Mouse (Mus musculus): Measurements from ENCODE around the gene Slc25a36. TPM values are rescaled to one million over a fixed set of nuclear protein-coding genes. Genes with fewer than 3 reads are reported as not detected.

Slc25a36 gene
- polyA plus RNA-seq, 1 experiment from 2014 or later = 57.4 TPM

DNA sequence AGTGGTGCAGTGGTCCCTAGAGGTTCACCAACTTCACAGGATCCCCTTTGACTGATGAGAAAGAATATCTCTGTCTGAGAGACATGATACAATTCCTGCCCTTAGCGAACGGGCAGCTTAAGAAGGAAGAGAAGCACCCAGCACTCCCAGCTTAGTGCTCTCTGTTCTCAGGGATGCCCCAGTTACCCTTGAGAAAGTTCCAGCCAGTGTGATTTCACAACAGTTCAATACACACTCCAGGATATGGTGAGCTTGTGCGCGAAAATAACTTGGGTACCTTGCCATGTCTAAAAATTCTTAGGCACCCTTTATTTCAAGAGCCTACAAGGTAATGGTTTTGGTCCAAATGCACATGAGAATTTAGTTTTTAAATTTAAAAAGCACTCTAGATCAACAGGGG is 24.9 kb upstream of the Slc25a36 start:
- Histone ChIP-seq H3K27me3 (ENCODE audit: insufficient read depth, poor library complexity, severe bottlenecking) (no peaks in the 10 kb centered on the region), H3K36me3 (no peaks in the 10 kb centered on the region), H3K27ac (no peak overlapping the region), H3K4me3 (no peak overlapping the region), H3K4me1 (peaks cover 13% of the 10 kb centered on the region), H3K9me3 (no peaks in the 10 kb centered on the region)
- WGBS = 86% methylated on average over 4 of the region's 4 CpGs
- DNase-seq (ENCODE audit: low spot score) = no peak

GRCm38 (mm10) chr9:97133178-97133577 is 22.2 kb upstream of the Slc25a36 start:
- WGBS = 47% methylated on average over 8 of the region's 8 CpGs
- Histone ChIP-seq H3K36me3 (no peaks in the 10 kb centered on the region), H3K9me3 (no peaks in the 10 kb centered on the region), H3K27me3 (ENCODE audit: insufficient read depth, poor library complexity, severe bottlenecking) (no peaks in the 10 kb centered on the region), H3K4me3 (no peak overlapping the region), H3K4me1 (peaks cover 5% of the 10 kb centered on the region; the same call in 1 of the 2 replicates), H3K27ac (no peak overlapping the region)
- DNase-seq (ENCODE audit: low spot score) = no peak

GRCm38 (mm10) chr9:97130001-97130400 is 19.0 kb upstream of the Slc25a36 start:
- WGBS = 84% methylated on average over 5 of the region's 5 CpGs
- DNase-seq (ENCODE audit: low spot score) = no peak
- Histone ChIP-seq H3K9me3 (no peaks in the 10 kb centered on the region; the same call in 1 of the 2 replicates), H3K4me1 (peaks cover 5% of the 10 kb centered on the region; the same call in 1 of the 2 replicates), H3K27ac (no peak overlapping the region), H3K4me3 (no peak overlapping the region), H3K36me3 (no peaks in the 10 kb centered on the region), H3K27me3 (ENCODE audit: insufficient read depth, poor library complexity, severe bottlenecking) (no peaks in the 10 kb centered on the region)

DNA sequence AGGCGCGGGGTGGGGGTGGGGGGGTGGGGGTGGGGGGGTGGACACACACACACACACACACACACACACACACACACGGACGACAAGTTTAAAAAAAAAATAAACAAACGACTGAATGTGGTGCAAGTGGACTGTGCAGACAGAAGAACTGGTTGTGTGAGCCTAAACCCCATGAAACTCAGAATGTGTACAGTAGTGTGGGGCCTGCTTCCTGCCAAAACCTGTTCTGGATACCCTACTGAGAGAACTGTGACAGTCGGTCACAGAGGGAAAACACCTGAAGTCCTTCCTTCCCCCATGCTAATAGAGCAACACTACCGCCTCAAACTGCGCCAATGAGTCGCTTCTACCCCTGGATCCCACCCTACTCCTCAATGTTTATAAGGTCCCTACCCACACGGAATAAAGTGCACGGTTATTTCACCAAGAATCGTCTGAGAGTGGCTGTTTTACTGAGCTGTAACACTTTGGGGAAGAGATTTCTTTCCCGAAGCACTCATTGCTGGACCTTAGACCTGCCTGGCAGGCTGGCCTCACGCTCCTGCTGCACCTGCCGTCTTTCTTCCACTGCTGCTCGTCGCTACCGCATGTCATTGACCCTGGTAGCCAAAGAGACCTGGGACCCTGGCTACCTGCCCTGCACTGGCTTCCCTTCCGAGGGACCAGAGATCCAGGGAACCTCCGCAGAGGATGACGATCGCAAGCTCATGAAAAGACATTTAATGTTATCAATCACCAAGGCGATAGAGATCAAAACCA is 13.2 kb upstream of the Slc25a36 start:
- Histone ChIP-seq H3K4me1 (no peaks in the 10 kb centered on the region), H3K36me3 (no peaks in the 10 kb centered on the region), H3K27me3 (ENCODE audit: insufficient read depth, poor library complexity, severe bottlenecking) (no peaks in the 10 kb centered on the region), H3K4me3 (no peak overlapping the region), H3K9me3 (no peaks in the 10 kb centered on the region; the same call in 1 of the 2 replicates), H3K27ac (no peak overlapping the region)
- no peak for DNase-seq (ENCODE audit: low spot score)
- WGBS = 59% methylated on average over 23 of the region's 23 CpGs

- H3K4me1 ChIP-seq = no peaks in the 10 kb centered on the region
- no peak overlapping the region for H3K27ac ChIP-seq
- H3K36me3 ChIP-seq = no peaks in the 10 kb centered on the region
- no peak overlapping the region for H3K4me3 ChIP-seq
- no peak for DNase-seq (ENCODE audit: low spot score)
- H3K9me3 ChIP-seq = no peaks in the 10 kb centered on the region
- H3K27me3 ChIP-seq (ENCODE audit: insufficient read depth, poor library complexity, severe bottlenecking) = no peaks in the 10 kb centered on the region
- 69% methylated on average over 2 of the region's 2 CpGs for WGBS
Observed at GRCm38 (mm10) chr9:97121432-97121831, 10.5 kb upstream of the Slc25a36 start.

DNA sequence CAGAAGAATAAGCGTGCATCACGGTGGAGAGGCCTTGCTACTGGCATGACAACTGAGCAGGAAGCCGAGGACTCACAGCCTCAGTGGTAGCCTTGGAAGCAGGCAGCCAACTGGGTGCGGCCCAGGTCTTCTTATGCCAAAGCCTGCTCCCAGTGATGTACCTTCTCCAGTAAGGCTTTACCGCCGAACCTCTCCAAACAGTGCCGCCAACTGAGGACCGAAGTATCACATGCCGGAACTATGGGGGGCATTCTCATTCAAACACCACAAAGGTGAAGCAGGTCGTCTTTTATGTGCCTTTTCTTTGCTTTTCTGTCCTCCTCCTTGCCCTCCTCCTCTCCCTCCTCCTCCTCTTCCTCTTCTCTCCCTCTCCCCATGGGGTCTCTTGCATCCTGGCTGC is 3.3 kb upstream of the Slc25a36 start:
- WGBS = 85% methylated on average over 10 of the region's 10 CpGs
- Histone ChIP-seq H3K36me3 (no peaks in the 10 kb centered on the region), H3K4me3 (no peak overlapping the region), H3K9me3 (no peaks in the 10 kb centered on the region), H3K4me1 (peaks cover 24% of the 10 kb centered on the region), H3K27ac (peak overlapping the region; percentile 85; the same call in 1 of the 2 replicates), H3K27me3 (ENCODE audit: insufficient read depth, poor library complexity, severe bottlenecking) (no peaks in the 10 kb centered on the region)
- no peak for DNase-seq (ENCODE audit: low spot score)

DNA sequence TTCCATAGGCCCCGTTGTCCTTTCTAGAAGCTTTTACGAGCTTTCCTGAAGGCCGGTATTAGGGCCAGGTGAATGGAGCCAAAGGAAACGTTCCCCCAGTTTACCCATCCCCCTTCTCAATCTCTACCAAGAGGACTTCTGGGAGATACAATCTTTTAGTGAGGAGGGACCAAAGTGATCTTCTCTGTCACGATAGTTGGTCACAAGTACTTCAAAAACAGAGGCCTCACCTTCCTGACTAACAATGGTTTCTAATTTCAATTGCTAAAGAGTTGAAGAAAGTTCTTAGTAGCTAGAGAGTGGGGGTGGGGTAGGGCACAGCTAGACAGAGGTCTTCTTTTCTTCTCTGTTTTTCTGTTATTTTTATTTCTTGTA is 2.6 kb upstream of the Slc25a36 start:
- H3K4me1 ChIP-seq = peaks cover 24% of the 10 kb centered on the region
- no peaks in the 10 kb centered on the region for H3K27me3 ChIP-seq (ENCODE audit: insufficient read depth, poor library complexity, severe bottlenecking)
- H3K4me3 ChIP-seq = peak overlapping the region; percentile 36; the same call in 1 of the 2 replicates
- peak overlapping the region; percentile 85 for H3K27ac ChIP-seq
- H3K36me3 ChIP-seq = no peaks in the 10 kb centered on the region
- WGBS = 6% methylated on average over 5 of the region's 5 CpGs
- DNase-seq (ENCODE audit: low spot score) = no peak
- H3K9me3 ChIP-seq = no peaks in the 10 kb centered on the region

- H3K4me3 ChIP-seq = peak overlapping the region; percentile 36; the same call in 1 of the 2 replicates
- 33% methylated on average over 24 of the region's 24 CpGs for WGBS
Observed at GRCm38 (mm10) chr9:97112797-97113554, 2.0 kb upstream of the Slc25a36 start.

GRCm38 (mm10) chr9:97112238-97112637 is 1.3 kb upstream of the Slc25a36 start:
- Histone ChIP-seq H3K4me1 (peaks cover 24% of the 10 kb centered on the region), H3K4me3 (peak overlapping the region; percentile 16; the same call in 1 of the 2 replicates), H3K27me3 (ENCODE audit: insufficient read depth, poor library complexity, severe bottlenecking) (no peaks in the 10 kb centered on the region), H3K9me3 (no peaks in the 10 kb centered on the region), H3K27ac (peak overlapping the region; percentile 76), H3K36me3 (peaks cover 5% of the 10 kb centered on the region; the same call in 1 of the 2 replicates)
- 64% methylated on average over 7 of the region's 7 CpGs for WGBS
- no peak for DNase-seq (ENCODE audit: low spot score)

More at GRCm38 (mm10) chr9:97112797-97113554, 2.0 kb upstream of the Slc25a36 start:
- DNase-seq (ENCODE audit: low spot score) = peak; percentile 84
- H3K27me3 ChIP-seq (ENCODE audit: insufficient read depth, poor library complexity, severe bottlenecking) = no peaks in the 10 kb centered on the region
- peaks cover 24% of the 10 kb centered on the region for H3K4me1 ChIP-seq
- no peaks in the 10 kb centered on the region for H3K9me3 ChIP-seq
- peak overlapping the region; percentile 85 for H3K27ac ChIP-seq
- H3K36me3 ChIP-seq = no peaks in the 10 kb centered on the region

GRCm38 (mm10) chr9:97111506-97111905 is 549 bp upstream of the Slc25a36 start:
- Histone ChIP-seq H3K27me3 (ENCODE audit: insufficient read depth, poor library complexity, severe bottlenecking) (no peaks in the 10 kb centered on the region), H3K4me3 (peak overlapping the region; percentile 90), H3K27ac (peak overlapping the region; percentile 97), H3K36me3 (peaks cover 5% of the 10 kb centered on the region; the same call in 1 of the 2 replicates), H3K9me3 (no peaks in the 10 kb centered on the region), H3K4me1 (peaks cover 25% of the 10 kb centered on the region)
- WGBS = 4% methylated on average over 6 of the region's 6 CpGs
- DNase-seq (ENCODE audit: low spot score) = no peak

DNA sequence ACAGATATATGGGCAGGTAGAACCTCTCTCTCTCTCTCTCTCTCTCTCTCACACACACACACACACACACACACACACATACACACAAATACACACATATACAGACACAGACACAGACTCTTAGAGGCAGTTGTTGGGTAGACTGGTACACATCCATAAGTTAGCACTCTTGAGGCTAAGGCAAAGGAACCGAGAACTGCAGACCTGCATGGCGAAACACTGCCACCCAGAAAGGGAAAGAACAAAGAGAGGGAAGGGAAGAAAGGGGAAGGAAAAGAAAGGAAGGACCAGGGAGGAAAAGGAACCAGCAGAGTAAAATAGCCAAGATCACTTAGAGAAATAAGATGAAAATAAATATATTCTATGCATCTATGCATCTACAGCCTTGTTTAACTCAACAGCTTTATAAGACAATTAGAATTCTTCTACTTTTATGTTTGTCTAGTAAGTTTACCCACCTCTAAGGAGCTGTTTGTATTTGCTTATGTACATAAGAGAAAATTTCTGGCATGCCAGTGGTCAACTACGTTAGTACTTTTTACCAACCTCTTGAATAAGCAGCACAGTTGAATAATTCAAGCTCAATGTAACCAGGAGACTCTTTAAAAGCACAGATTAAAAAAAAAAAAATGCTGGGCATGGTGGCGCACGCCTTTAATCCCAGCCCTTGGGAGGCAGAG is 4.3 kb downstream of the Slc25a36 start:
- H3K9me3 ChIP-seq = no peaks in the 10 kb centered on the region
- no peak overlapping the region for H3K4me3 ChIP-seq
- H3K4me1 ChIP-seq = peaks cover 11% of the 10 kb centered on the region
- no peak overlapping the region for H3K27ac ChIP-seq
- no peak for DNase-seq (ENCODE audit: low spot score)
- H3K36me3 ChIP-seq = peaks cover 8% of the 10 kb centered on the region; the same call in 1 of the 2 replicates
- 94% methylated on average over 5 of the region's 5 CpGs for WGBS
- H3K27me3 ChIP-seq (ENCODE audit: insufficient read depth, poor library complexity, severe bottlenecking) = no peaks in the 10 kb centered on the region

GRCm38 (mm10) chr9:97105400-97105985 is 5.5 kb downstream of the Slc25a36 start:
- H3K4me1 ChIP-seq = peaks cover 9% of the 10 kb centered on the region
- DNase-seq (ENCODE audit: low spot score) = no peak
- no peaks in the 10 kb centered on the region for H3K27me3 ChIP-seq (ENCODE audit: insufficient read depth, poor library complexity, severe bottlenecking)
- H3K9me3 ChIP-seq = no peaks in the 10 kb centered on the region
- 87% methylated on average over 2 of the region's 2 CpGs for WGBS
- peaks cover 8% of the 10 kb centered on the region; the same call in 1 of the 2 replicates for H3K36me3 ChIP-seq
- H3K27ac ChIP-seq = no peak overlapping the region
- H3K4me3 ChIP-seq = no peak overlapping the region
